Mouse (Mus musculus): ENCODE results near the gene Sh2d5. TPM values are rescaled to one million over a fixed set of nuclear protein-coding genes. Genes with fewer than 3 reads are reported as not detected.

Sh2d5 gene
- polyA plus RNA-seq (2016; fragmentation: Nextera tagmentation; extraction: Ambion mirVana) = 1.3 and 2.4 TPM in 2 replicates

- no peaks in the 10 kb centered on the region for H3K9me3 ChIP-seq
- under 1% methylated on average over 68 of the region's 74 CpGs for WGBS
- peak within 1 kb of the TSS; percentile 72 for H3K4me3 ChIP-seq
- peaks cover 39% of the 10 kb centered on the region for H3K4me1 ChIP-seq (replicated peaks)
- H3K27me3 ChIP-seq (ENCODE audit: insufficient read depth, poor library complexity, severe bottlenecking) = peaks cover 83% of the 10 kb centered on the region
- H3K36me3 ChIP-seq = peaks cover 28% of the 10 kb centered on the region
- H3K27ac ChIP-seq = peak within 1 kb of the TSS; percentile 70
- DNase-seq (ENCODE audit: low spot score) = peak; percentile 84
These were observed at the start of gene Sh2d5, which contains the start of gene Kif17 for GRCm38 (mm10) chr4:138250088-138250960. TSS of gene Sh2d5 (plus strand) at chr4:138250403. TSS of gene Kif17 (plus strand) at chr4:138250435.

DNA sequence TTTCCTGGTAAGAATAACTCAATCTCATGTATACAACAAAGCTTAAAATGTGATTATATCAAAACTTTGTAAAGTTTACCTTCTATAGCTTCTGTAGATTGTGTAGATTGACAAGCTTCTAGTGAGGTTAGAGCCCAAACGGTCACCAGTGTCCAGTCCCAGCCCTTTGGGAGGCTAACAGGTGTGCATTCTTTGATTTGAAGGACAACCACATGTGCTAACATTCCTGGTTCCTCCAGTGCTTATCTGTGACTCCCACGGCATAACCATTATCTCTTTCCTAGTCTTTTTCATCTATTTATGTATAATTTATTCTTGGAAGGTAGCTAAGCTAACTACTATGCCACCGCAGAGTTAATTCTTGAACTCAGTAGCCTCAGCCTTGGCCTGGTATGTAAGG lies 49.4 kb upstream of the Sh2d5 start:
- no peak for DNase-seq (ENCODE audit: low spot score)
- Histone ChIP-seq H3K9me3 (no peaks in the 10 kb centered on the region), H3K36me3 (peaks cover 98% of the 10 kb centered on the region), H3K27me3 (ENCODE audit: insufficient read depth, poor library complexity, severe bottlenecking) (no peaks in the 10 kb centered on the region), H3K27ac (no peak overlapping the region), H3K4me3 (no peak overlapping the region), H3K4me1 (replicated peaks) (no peaks in the 10 kb centered on the region)
- 93% methylated on average over 3 of the region's 3 CpGs for WGBS

DNA sequence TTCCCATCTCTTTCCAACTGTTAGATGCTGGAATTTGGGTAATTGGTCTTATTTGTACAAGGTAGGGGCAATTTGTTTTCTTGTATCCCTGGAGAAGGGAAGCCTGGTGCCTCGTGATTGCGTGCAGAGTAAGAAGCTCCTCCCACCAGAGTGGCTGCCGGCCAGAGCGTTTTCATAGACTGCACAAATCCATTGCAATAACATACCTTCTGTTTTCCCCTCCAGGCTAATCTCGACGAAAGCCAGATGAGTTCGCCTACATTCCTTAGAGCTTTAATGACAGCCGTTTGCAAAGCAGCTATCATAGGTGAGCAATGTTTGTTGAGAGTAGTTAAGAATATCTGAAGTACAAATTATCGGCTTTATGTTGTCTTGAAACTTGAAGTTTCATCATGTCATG lies 48.5 kb upstream of the Sh2d5 start:
- Histone ChIP-seq H3K27me3 (ENCODE audit: insufficient read depth, poor library complexity, severe bottlenecking) (no peaks in the 10 kb centered on the region), H3K27ac (no peak overlapping the region), H3K9me3 (no peaks in the 10 kb centered on the region), H3K4me1 (replicated peaks) (no peaks in the 10 kb centered on the region), H3K4me3 (no peak overlapping the region), H3K36me3 (peaks cover 97% of the 10 kb centered on the region)
- no peak for DNase-seq (ENCODE audit: low spot score)
- WGBS = 90% methylated on average over 9 of the region's 9 CpGs

DNA sequence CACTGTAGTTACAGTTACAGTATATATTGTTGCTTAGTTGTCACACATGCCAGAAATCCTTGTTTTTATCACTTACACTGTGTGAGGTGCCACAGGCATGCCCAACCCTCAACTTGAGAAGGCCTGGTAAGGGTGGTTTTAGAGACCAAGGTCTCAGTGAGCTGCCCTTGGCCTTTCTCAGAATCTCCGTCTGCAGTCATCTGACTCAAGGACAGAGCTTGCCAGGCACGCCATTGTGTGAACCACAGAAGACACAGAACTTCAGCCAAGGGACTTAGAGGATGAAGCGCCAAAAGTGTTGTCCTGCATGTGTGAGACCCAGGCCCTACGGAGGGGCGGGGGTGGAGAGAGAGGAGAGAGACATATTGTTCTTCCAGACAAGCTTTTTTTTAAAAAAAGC lies 40.1 kb upstream of the Sh2d5 start:
- Histone ChIP-seq H3K36me3 (peaks cover 48% of the 10 kb centered on the region), H3K27ac (no peak overlapping the region), H3K9me3 (no peaks in the 10 kb centered on the region), H3K27me3 (ENCODE audit: insufficient read depth, poor library complexity, severe bottlenecking) (no peaks in the 10 kb centered on the region), H3K4me1 (replicated peaks) (no peaks in the 10 kb centered on the region), H3K4me3 (no peak overlapping the region)
- no peak for DNase-seq (ENCODE audit: low spot score)
- 91% methylated on average over 5 of the region's 5 CpGs for WGBS

- Histone ChIP-seq H3K9me3 (no peaks in the 10 kb centered on the region), H3K4me1 (replicated peaks) (peaks cover 19% of the 10 kb centered on the region), H3K27ac (no peak overlapping the region), H3K4me3 (no peak overlapping the region), H3K36me3 (peaks cover 19% of the 10 kb centered on the region), H3K27me3 (ENCODE audit: insufficient read depth, poor library complexity, severe bottlenecking) (no peaks in the 10 kb centered on the region)
- no peak for DNase-seq (ENCODE audit: low spot score)
- 92% methylated on average over 3 of the region's 3 CpGs for WGBS
These were observed 36.3 kb upstream of the Sh2d5 start for GRCm38 (mm10) chr4:138213861-138214260.

GRCm38 (mm10) chr4:138215671-138216199 lies 34.5 kb upstream of the Sh2d5 start:
- 53% methylated on average over 13 of the region's 13 CpGs for WGBS
- no peak for DNase-seq (ENCODE audit: low spot score)
- peaks cover 20% of the 10 kb centered on the region for H3K36me3 ChIP-seq

GRCm38 (mm10) chr4:138216200-138216890 lies 33.9 kb upstream of the Sh2d5 start, which contains the start of gene Hp1bp3:
TSS of gene Hp1bp3 (plus strand) at chr4:138216296.
- WGBS = under 1% methylated on average over 84 of the region's 84 CpGs
- peak within 1 kb of the TSS; percentile 97 for H3K4me3 ChIP-seq
- peaks cover 26% of the 10 kb centered on the region for H3K36me3 ChIP-seq
- H3K4me1 ChIP-seq (replicated peaks) = peaks cover 33% of the 10 kb centered on the region
- H3K27ac ChIP-seq = peak within 1 kb of the TSS; percentile 100
- no peaks in the 10 kb centered on the region for H3K27me3 ChIP-seq (ENCODE audit: insufficient read depth, poor library complexity, severe bottlenecking)
- no peaks in the 10 kb centered on the region for H3K9me3 ChIP-seq
- DNase-seq (ENCODE audit: low spot score) = peak; percentile 80

More at GRCm38 (mm10) chr4:138215671-138216199, 34.5 kb upstream of the Sh2d5 start:
- H3K9me3 ChIP-seq = no peaks in the 10 kb centered on the region
- peaks cover 33% of the 10 kb centered on the region for H3K4me1 ChIP-seq (replicated peaks)
- H3K27me3 ChIP-seq (ENCODE audit: insufficient read depth, poor library complexity, severe bottlenecking) = no peaks in the 10 kb centered on the region
- H3K4me3 ChIP-seq = peak overlapping the region; percentile 97
- H3K27ac ChIP-seq = peak overlapping the region; percentile 100

- WGBS = under 1% methylated on average over 57 of the region's 68 CpGs
- Histone ChIP-seq H3K4me1 (replicated peaks) (peaks cover 33% of the 10 kb centered on the region), H3K27me3 (ENCODE audit: insufficient read depth, poor library complexity, severe bottlenecking) (no peaks in the 10 kb centered on the region), H3K36me3 (peaks cover 30% of the 10 kb centered on the region), H3K27ac (peak overlapping the region; percentile 100), H3K9me3 (no peaks in the 10 kb centered on the region), H3K4me3 (peak overlapping the region; percentile 97)
- peak; percentile 99 for DNase-seq (ENCODE audit: low spot score)
These were observed 33.3 kb upstream of the Sh2d5 start for GRCm38 (mm10) chr4:138216891-138217392.

DNA sequence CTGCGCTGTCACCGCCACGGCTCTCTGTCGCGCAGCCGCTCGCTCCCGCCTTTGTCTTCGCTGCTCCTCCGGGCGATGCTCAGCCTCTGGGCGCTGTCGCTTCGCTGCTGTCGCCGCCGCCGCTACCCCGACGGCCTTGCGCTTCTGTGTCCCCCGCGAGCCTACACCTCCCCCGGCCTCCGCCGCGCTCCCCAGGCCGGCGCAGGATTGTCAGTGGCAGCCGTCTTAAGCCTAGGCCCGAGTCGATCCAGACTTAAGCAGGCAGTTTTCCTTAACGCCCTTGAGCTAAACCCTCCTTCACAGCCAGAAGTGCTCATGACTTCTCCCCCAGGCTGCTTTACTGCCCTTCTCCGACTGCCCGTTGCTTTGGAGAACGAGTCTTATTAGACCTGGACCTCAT lies 32.8 kb upstream of the Sh2d5 start:
- H3K4me1 ChIP-seq (replicated peaks) = peaks cover 33% of the 10 kb centered on the region
- H3K27me3 ChIP-seq (ENCODE audit: insufficient read depth, poor library complexity, severe bottlenecking) = no peaks in the 10 kb centered on the region
- peaks cover 35% of the 10 kb centered on the region for H3K36me3 ChIP-seq
- DNase-seq (ENCODE audit: low spot score) = no peak
- peak overlapping the region; percentile 100 for H3K27ac ChIP-seq
- under 1% methylated on average over 36 of the region's 36 CpGs for WGBS
- no peaks in the 10 kb centered on the region for H3K9me3 ChIP-seq
- peak overlapping the region; percentile 97 for H3K4me3 ChIP-seq

DNA sequence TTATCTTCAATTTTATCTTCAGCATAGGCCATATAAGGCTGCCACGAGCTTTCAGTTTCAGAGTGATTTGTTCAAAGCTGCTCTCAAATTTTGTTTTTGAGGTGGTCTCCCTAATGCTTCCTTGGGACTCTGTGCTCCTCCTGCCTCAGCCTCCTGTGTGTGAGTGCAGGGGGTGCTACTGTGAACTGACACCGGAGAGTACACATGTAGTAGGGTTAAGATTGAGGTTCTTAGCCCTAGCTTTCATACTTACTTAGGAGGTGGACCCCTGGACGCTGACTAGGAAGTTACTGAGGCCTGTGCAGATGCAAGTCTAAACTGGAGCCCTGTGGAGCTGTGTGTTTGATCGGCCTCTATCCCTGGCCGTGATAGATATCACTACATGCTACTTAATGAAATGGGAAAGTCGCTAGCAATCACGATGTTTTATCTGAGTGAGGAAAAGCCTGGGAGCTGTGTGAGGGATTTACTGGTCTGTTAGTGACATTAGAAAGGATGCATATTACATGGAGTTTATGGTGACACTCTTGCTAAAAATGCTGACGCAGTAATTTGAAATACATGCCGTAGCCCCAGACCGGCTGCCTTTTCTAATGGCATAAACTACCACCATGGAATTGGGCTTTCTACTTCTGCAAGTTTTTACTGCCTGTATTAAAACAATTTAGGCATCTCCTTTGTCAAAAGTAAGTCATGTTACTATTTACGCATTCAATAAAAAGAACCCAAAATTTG lies 32.1 kb upstream of the Sh2d5 start:
- no peaks in the 10 kb centered on the region for H3K9me3 ChIP-seq
- peaks cover 33% of the 10 kb centered on the region for H3K4me1 ChIP-seq (replicated peaks)
- no peak for DNase-seq (ENCODE audit: low spot score)
- H3K36me3 ChIP-seq = peaks cover 42% of the 10 kb centered on the region
- no peaks in the 10 kb centered on the region for H3K27me3 ChIP-seq (ENCODE audit: insufficient read depth, poor library complexity, severe bottlenecking)
- WGBS = 85% methylated on average over 11 of the region's 11 CpGs
- peak overlapping the region; percentile 100 for H3K27ac ChIP-seq
- H3K4me3 ChIP-seq = peak overlapping the region; percentile 97

DNA sequence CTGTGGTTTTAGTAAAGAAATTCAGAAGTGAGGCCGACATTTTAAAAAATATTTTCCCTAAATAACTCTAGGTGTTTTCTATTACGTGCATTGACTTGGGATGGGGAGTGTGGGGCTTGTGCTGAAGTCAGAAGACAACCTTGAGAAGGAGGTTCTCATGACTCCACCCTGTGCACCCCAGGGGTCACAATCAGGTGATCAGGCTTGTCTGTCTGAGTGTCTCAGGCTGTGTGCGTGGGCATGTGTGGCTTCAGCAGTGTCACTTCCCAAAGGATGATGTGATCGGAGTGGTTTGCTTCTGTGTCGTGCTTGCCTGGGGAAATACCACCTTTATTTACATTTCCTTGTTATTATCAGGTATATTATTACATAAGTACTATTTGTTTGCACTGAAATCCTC lies 30.9 kb upstream of the Sh2d5 start:
- H3K4me1 ChIP-seq (replicated peaks) = peaks cover 33% of the 10 kb centered on the region
- no peak overlapping the region for H3K27ac ChIP-seq
- H3K9me3 ChIP-seq = no peaks in the 10 kb centered on the region
- 90% methylated on average over 5 of the region's 5 CpGs for WGBS
- no peak for DNase-seq (ENCODE audit: low spot score)
- no peak overlapping the region for H3K4me3 ChIP-seq
- H3K36me3 ChIP-seq = peaks cover 54% of the 10 kb centered on the region
- no peaks in the 10 kb centered on the region for H3K27me3 ChIP-seq (ENCODE audit: insufficient read depth, poor library complexity, severe bottlenecking)

DNA sequence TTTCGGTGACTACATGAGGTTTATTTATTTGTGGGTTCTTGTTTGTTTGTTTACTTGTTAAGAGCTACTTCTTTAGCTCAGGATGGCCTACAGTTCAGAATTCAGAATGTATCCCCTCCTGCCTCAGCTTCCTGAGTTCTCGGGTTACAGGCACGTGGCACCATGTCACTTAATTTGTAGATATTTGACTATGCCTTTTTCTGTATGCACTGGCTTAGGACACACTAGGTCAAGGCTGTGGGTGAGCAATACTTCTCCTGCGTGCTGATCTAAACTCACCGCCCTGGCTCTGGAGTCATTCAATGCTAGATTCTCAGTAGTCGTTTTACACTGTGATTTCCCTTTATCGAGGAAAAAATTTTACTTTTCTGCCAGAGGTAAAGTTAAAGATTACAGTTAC lies 29.4 kb upstream of the Sh2d5 start:
- 88% methylated on average over 7 of the region's 7 CpGs for WGBS
- no peaks in the 10 kb centered on the region for H3K9me3 ChIP-seq
- H3K36me3 ChIP-seq = peaks cover 67% of the 10 kb centered on the region
- no peaks in the 10 kb centered on the region for H3K27me3 ChIP-seq (ENCODE audit: insufficient read depth, poor library complexity, severe bottlenecking)
- no peak overlapping the region for H3K27ac ChIP-seq
- H3K4me3 ChIP-seq = no peak overlapping the region
- DNase-seq (ENCODE audit: low spot score) = no peak
- H3K4me1 ChIP-seq (replicated peaks) = peaks cover 29% of the 10 kb centered on the region

All from hindbrain, embryonic 10.5 days (tissue).